Mouse (Mus musculus): ENCODE measurements around the gene Olfr49.
"Not testable (repeated sequence)": the region's sequence is repeated elsewhere in the genome, so short reads cannot be mapped to it uniquely, and the experiment has no call there.

The Olfr49 gene

GRCm38 (mm10) chr14:54231176-54231956, 53.4 kb downstream of the Olfr49 start:
- ATAC-seq (ENCODE audit: low TSS enrichment) = no peak

- no peak for ATAC-seq (ENCODE audit: low TSS enrichment)
Observed at GRCm38 (mm10) chr14:54230638-54231150, 54.0 kb downstream of the Olfr49 start.

GRCm38 (mm10) chr14:54229849-54230248, 54.9 kb downstream of the Olfr49 start:
- ATAC-seq (ENCODE audit: low TSS enrichment) = not testable (repeated sequence)

- peak; percentile 34; the same call in 1 of the 2 replicates for ATAC-seq (ENCODE audit: low TSS enrichment)
Observed at GRCm38 (mm10) chr14:54228933-54229713, 55.6 kb downstream of the Olfr49 start.

- ATAC-seq (ENCODE audit: low TSS enrichment) = no peak
Observed at GRCm38 (mm10) chr14:54228501-54228900, 56.2 kb downstream of the Olfr49 start.

Measured in frontal cortex, adult (tissue).